Mouse (Mus musculus): ENCODE measurements at regions not wholly inside any gene's neighbourhood (a gene's known extent, or its start where the extent isn't known, plus 50 kb on each side); places are given as distances from the start of the nearest gene placed in this dataset.

DNA sequence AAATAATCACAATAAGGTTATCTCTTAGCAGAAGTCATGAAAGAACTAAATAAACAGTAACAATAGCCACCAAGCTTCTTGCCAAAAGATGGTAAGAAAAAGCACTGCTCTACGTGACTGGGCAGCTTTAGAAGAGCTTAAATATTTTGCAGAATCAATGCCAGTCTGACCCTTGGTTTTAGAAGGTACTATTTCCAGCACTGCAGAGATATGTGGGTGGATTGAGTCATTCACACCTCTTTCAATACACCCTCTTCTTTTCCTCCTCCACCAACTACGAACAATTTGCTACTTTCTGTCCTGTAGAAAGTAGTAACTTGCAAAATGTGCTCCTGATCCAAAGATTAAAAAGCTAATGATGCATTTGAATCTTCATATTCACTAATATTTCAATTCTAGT, 324.9 kb upstream of the Stxbp6 start:
- TF ChIP-seq CTCF (IDR thresholded peaks at IDR 0.05), result no peak
- no peak for TF ChIP-seq EP300 (IDR thresholded peaks at IDR 0.05)
